Mouse (Mus musculus) lung, postnatal 25 days (tissue): ENCODE data around the gene Flt3.

ENCODE experiments used
- DNase-seq: peaks from one replicate; pipeline ENCODE4 v3.0.0; 2022; ENCODE audit warnings: low spot score

The Flt3 gene

GRCm38 (mm10) chr5:147309786-147310185 lies 90.5 kb downstream of the Flt3 start:
- no peak for DNase-seq

DNA sequence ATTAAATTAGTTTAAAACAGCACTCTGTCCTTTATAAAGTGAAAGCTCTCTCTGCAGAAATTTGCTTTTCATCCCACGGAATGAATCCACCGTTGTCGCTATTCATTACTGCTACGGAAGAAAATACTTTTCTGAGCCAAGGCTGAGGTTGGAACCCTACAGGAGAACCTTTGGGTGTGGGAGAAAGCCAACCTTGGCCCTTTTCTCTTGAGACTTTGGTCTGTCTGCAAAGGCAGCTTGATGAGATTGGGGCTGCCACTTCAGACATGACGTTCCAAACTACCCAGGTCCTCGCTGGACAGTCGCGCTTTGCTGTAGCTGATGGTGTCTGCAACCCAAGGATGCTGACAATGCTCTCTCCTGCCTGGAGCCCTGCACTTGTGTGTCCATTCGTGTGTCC lies 91.8 kb downstream of the Flt3 start:
- DNase-seq = no peak

DNA sequence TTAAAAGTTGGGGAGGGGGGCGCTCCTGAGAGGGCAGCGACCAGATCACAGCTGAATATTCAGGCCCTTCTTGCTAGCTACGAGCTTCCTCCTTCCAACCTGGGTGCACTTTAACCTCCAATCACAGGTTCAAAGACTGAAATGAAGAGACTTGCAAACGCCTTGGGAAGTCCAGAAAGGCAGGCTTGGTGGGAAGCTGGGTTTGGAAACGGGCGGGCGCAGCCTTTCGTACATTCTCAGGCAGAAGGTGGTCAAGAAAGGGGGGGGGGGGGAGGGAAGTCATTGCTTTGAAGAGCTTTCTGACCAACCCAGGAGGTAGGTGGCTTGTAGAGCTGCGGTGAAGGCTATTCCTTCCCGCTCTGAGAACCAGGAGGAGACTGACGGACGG lies 92.9 kb downstream of the Flt3 start:
- no peak for DNase-seq

- no peak for DNase-seq
These were observed 93.5 kb downstream of the Flt3 start, which contains the start of gene Cdx2 for GRCm38 (mm10) chr5:147306638-147307397. Gene Cdx2, minus strand, starts transcription at chr5:147307270.

DNA sequence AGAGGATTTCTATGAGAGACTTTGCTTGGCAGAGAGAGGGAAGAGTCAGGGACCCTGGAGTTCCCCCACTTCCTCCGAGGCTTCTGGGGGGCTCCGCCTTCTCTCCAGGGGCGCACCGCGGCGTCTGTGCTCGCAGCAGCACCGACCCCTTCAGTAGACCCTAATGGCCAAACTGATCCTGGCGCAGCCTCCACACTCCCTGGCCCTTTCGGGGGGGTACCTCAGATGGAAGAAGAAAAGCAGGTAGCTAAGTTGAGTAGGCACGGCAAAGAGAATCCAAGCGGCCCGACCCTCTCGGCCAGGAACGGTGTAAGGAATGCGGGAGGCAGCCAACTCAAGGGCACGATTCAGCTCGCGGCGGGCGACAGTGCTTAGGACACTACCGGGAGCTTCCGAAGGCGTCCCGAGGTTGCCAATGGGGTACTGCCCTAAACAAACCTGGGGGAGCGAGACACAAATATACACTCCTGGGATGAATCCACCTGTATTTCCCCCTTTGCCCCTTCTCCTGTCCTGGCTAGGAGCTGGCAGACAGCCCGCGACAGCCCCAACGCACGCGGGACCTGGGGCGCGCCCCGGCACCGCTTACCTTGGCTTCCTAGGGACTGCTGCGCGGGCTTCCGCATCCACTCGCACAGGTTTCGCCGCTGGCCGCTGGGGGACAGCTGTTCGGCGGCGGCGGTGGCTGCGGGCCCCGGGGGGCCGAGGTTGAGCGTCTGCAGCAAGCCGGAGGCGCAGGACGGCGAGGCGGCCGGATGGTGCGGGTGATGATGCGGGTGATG lies 94.2 kb downstream of the Flt3 start:
- DNase-seq = no peak

DNA sequence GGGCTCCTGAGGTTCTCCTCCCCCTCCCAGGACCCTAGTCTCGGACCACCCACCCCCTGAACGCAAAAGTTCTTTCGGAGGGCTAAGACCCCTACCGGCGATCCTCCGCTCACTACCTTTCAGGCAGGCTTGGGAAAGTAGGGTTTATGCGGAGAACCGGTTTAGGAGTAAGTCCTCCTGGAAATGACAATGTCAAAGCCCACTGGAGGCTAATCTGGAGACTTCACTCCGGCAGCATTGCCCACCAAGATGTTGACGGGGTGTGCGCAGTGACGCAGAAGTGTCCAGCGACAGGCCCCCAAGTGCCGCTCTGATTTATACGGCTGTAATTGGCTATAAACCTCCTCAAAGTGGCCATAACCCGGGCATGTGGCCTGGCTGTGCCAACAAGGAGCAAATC lies 95.1 kb downstream of the Flt3 start:
- no peak for DNase-seq

GRCm38 (mm10) chr5:147304276-147305155 lies 95.8 kb downstream of the Flt3 start:
- DNase-seq = no peak

DNA sequence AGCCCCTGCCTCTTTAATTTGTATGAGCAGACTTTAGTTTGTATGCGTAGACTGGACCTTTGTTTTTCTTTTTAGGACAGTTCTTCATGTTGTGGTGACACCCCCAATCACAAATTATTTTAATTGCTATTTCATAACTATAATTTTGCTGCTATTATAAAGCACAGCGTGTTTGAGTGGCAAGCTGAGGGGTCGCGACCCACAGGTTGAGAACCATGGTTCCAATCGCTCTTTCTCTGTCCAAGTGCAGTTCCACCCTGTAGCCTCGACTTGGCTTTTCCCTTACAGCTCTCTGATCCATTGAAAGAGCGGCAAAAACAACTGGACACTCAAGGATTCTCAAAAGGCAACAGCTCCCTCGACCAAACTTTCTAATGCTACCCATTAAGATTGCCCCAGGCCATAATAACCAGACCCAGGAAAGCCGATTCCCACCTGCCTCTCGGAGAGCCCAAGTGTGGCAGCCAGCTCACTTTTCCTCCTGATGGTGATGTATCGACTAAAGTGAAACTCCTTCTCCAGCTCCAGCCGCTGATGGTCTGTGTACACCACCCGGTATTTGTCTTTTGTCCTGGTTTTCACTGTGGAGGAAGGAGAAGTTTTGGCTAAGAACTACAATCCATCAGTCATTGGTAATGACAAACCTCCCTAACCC lies 97.4 kb downstream of the Flt3 start:
- DNase-seq = no peak

- no peak for DNase-seq
These were observed 98.1 kb downstream of the Flt3 start for GRCm38 (mm10) chr5:147302141-147302540.

GRCm38 (mm10) chr5:147301781-147302070 lies 98.6 kb downstream of the Flt3 start:
- no peak for DNase-seq

DNA sequence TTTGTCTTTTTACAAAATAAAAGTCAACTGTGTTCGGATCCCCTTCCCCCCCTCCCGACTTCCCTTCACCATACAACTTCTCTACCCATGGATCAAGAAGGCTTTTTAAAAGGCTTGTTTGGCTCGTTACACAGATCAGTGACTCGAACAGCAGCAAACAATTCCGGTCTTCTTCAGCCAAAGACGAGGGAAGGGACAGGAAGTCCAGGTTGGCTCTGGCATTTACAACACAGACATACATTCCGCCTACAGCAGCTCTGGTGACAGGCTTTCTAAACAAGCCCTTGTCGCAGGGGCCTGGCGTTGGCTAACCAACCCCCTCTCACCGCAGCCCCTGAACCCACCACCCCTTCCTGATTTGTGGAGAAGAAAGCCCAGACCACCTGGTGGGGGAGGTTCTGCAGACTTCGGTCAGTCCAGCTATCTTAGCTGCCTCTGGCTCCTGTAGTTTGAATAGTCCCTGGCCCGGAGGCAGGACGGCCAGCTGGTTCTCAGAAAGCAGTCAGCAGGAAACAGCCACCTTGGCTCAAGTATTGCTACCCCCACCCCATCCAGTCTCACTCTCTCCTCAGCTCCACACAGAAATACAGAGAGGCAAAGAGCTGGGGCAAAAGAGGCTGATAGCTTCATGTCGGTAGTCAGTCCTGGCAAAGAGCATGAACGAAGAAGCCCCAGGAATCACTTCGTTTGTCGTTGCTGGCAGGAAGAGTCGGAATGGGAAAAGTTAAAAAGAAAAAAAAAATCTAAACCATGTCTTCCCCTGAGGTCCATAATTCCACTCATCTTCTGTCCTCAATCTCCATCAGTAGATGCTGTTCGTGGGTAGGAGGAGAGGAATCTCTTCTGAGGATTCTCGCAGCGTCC lies 99.1 kb downstream of the Flt3 start:
- no peak for DNase-seq

DNA sequence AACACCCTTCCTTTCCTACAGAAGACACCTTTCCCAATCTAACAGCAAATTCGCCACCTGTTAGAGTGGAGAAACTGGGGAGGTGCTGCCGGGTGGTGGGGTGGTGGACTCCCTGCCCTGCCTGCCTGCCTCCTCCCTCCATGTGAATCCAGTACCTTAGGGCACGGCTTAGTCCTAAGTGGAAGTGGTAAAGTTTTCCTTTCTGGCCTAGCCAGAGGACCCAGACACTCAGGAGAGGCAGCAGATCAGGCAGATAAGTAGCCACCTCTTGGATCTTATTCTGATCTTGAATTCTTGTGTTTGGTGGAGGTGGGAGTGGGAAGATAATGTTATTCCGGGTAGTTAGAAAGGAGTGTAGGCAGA lies 100.3 kb downstream of the Flt3 start:
- DNase-seq = no peak

DNA sequence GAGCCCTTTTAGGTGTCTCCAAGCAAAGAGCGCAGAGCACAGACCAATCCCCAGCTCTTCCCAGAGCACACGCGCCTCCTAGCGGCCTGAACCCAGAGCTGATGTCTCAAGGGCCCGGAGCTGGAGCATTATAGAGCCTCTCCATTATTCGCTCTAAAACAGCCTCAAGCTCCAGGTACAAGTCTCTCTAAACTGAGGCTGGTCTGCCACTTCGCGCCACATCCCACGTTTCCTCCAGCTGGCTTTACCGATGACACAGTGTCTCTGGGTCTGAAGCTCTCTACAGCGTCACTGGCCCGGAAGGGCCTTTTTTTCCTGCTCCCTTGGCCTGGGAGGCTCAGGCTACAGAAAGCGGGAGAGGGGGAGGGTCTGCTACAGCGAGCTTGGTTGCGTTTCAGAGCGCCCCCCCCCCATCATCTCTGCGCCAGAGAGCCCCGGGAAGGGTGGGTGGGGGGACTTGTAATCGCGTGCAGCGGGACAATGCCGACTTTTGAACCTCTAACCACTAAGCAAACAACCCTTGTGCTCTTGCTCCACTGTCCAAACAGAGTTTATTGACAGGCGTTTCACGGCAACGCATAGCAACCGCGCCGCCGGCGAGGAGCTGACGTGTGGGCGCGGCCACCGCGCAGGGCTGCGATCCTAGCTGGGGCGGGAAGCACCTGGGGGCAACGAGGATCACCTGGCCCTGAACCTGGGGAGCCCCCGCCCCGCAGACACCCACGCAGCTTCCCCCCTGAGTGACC lies 100.9 kb downstream of the Flt3 start:
- DNase-seq = peak; percentile 63

DNA sequence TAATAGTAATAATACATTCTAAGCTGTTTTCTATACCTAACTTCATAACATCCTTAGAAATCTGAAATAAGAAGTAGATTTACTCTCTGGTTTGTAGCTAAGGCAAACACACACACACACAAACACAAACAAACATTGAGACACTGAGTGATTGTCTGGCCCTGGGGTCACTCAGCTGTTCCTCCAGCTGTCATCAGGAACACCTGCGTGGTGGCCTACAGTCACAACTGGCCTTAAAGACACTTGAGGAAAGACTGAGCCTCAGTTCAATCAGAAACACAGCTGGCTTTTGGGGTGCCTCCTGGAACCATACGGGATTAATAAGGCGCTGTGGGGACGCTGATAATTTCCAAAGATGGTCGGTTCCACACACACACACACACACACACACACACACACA lies 103.0 kb downstream of the Flt3 start:
- no peak for DNase-seq

GRCm38 (mm10) chr5:147294121-147294520 lies 106.2 kb downstream of the Flt3 start:
- DNase-seq = no peak

- DNase-seq = peak; percentile 37
These were observed 107.0 kb downstream of the Flt3 start for GRCm38 (mm10) chr5:147293127-147293910.

DNA sequence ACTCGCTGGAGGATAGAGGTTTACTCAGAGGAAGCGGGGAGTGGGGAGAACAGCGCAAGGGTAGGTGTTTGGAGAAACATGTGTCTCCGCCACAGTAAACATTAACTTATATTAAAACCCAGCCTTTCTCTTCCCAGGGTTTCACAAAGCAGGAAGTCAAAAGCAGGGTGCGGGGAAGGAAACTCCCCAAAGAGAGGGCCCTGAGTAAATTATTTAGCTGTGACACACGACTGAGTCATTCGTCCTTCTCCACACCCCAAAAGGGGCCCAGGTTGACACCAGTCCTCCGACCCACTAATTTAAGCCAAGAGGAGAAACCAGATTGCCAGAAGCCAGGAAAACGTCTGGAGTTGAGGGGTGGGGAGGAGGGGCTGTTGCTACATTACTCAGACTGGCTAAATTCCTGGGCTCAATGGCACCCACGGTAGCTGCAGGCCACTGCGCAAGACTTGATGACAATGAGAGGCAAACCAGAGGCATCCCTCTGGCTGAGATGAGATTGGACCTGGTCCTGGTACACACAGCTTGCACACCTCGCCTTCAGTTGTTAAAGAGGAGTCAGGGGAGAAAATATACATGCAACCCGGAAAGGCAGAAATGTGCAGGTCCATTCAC lies 107.7 kb downstream of the Flt3 start:
- no peak for DNase-seq

DNA sequence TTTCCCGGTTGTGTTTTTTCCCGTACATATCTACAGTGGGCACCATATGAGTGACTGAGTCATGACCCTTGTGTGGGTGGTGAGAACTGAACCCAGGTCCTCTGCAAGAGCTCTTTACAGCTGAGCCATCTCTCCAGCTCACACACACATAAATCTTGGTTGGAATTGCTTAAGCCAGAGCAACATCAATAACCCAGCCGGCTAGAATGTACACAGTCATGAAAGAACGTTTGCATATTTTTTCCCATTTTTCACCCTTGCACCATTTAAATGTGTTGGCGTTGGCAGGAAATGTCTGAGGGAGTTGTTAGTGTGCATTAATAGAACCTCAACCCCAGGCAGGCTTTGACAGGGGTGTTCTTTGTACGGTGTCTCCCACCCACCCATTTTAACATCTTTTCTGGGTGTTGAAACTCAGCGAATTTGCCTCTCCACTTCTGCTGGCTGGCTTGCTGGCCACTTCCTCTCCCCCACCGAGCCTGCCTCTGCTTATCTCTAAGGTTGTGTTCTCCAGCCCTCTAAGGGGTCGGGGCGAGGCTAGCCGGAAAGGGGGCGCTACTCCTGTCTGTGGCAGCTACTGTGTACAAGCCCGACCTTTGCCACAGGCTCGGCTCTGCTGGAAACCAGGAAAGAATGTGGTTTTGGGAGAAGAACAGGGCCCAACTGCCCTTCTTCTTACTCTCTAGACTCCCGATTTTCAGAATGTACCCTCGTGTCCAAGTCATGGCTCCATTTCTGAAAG lies 108.4 kb downstream of the Flt3 start:
- DNase-seq = no peak

DNA sequence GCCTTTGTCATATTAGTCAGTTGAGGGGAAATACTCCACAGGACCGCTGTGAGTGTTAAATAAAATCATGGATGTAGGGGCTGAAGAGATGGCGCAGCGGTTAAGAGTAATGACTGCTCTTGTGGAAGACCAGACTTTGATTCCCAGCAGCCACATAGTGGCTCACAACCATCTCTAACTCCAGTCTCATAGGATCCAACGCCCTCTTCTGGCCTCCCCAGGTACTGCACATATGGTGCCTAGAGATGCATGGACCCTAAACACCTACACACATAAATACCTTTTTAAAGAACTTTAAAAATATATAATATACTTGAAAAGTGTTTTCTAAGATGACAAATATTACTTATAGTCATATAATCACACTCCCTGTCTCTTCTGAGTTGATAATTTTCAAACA lies 115.9 kb downstream of the Flt3 start:
- DNase-seq = no peak
